Mouse (Mus musculus) right cerebral cortex, postnatal 36 days (tissue): Measurements from ENCODE around the gene Usp5.

Experiments used
- DNase-seq, 2 experiments: peaks; one replicate each; pipeline ENCODE4 v3.0.0; 2022; ENCODE audit warnings: low spot score in 2 of 2, mixed read lengths in 1 of 2

Gene Usp5

DNA sequence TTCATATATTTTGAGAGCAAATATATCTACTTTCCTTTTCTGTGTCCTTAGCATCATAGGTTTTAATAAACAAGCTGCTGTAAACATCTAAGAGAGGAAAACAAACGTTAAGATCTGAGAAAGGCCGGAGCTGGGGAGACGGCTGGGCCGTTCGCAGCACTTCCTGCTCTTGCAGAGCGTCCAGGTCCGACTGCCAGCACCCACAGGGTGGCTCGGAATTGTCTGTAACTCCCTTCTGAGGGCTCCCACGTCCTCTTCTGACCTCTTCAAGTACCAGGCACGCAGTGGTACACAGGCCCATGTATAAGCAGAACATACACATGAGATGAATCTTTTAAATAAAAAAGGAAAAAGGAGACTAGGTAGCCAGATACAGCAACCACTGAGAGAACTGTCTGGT lies 41.6 kb downstream of the Usp5 start:
- no peak for DNase-seq

DNA sequence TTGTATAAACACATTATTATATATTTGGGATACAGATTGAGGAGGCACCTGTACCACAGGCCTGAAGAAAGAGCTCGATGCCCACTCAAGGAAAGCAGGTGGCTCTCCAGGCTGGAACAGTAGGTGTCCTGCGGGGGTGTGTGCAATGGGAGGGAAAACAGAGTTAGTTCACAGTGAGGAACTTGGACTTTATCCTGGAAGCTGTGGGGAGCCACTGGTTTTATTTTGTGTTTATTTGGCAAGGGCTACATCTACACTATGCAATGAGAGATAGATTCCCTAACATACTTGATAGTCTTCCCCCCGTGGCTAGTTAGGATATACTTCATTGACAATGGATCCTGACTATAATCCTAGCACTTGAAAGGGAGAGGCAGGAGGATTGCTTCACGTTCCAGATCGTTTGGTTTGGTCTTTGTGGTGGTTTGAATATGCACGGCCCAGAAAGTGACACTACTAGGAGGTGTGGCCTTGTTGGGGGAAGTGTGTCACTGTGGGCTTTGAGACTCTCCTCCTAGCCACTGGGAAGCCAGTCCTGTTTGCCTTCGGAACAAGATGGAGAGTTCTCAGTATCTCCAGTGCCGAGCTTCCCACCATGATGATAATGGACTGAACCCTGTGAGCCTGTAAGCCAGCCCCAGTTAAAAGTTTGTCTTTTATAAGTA lies 42.4 kb downstream of the Usp5 start:
- no peak for DNase-seq

DNA sequence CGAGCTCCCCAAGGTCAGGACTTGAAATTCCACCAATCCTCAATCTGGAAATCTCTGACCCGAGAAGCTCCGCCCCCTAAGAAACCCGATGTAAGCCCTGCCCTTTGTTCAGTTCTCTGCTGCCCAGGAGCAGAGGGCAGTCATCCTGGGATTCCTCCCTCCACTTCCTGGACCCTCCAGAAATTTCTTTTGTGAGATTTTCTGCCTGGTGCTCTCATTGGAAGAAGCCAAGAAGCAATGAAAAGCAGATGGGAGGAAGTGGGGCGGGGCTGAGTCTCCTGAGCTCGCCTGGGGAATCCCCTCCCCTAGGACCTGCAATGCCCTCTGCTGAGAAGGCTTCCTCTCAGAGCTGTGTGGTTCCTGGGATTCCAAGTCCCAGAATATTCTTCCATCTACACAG lies 46.8 kb downstream of the Usp5 start:
- no peak for DNase-seq

DNA sequence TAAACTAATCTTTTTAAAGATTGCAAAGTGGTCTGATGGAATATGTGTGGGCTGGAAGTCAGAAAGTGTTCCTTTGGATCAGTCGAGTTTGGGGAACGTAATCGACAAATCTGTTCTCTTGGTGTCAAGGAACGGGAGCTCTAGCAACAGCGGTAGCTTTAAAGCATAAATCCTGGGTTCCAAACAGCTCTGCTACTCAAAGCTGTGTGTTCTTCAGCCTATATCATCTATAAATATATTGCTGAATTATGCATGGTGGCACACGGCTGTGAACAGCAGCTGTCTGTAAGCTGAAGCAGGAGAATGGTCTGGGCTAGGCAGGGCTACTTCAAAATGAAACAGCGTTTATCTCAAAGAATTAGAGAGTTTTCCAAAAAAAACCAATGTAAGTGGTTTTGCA lies 48.4 kb downstream of the Usp5 start:
- DNase-seq, result no peak

DNA sequence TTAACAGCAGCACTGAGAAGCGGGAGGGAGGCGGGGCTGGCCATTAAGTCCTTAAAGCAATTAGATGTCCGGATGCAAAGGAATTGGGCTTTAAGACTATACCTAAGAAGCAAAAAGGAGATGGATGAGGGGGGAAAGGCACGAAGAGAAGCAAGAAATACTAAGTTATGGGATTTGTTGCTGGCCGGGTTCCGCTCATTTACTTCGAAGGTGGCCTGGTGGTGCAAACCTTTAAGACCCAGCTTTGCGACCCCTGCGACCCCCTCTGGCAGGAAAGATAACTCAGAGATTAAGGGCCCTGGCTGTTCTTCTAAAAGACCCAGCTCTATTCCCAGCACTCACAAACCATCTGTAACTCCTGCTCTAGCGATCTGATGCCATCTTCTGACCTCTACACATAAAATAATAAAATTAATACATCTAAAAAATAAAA lies 49.3 kb downstream of the Usp5 start:
- DNase-seq, result no peak

DNA sequence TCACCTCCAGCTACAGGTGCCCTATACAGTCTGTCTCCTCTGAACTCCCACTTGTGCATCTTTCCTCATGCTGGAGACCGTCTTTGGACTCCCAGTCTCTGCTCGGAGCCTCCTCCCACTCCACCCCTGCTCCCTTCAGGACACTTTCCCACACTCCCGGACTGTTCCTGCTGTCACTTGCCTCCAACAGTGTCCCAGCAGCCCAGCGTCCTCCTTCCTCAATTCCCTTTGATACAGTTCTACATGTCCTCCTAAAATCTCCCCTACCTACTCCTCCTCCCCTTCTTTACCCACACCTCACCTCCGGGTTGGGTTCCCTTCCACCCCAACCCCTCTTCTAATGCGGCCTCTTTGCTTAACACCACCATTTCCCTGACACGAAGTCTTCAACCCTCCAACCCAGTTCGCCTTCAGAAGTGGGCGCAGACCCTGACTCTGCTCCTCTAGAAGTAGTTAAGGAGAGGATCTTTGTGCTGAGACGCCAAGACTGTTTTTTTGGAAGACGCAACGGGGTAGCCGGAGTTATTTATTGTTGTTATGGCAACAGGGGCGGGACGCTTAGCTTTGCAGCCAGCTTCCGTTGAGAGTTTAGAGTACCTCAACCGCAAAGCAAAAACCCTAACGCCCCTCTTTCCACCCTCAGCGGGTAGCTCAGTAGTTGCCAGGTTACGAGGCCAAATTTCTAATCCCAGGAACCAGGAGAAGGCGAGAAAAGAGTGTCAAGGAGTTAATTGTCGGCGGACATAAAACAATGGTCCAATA lies 49.9 kb downstream of the Usp5 start, which contains the start of gene Lrrc23:
Gene Lrrc23 (minus strand): TSS at position 506 of the 762 bp plus-strand sequence.
- no peak for DNase-seq

DNA sequence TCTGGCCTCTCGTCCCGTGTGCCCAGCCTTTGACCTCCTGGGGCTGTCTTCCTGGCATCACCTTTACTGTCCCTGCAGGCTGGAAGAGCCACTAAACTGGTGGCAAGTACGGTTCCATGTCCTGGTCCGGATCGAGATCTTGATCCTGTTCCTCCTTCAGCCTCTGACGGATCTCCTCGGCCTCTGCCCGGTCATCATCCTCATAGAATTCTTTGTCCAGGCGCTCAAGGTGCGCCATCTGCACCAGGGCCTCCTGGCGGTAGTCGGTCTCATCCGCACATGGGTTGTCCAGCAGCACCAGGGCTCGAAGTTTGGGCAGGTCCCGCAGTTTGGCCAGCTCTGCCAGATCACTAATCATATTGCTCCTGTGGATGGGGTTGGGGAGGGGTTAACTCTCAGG lies 58.8 kb downstream of the Usp5 start:
- no peak for DNase-seq

DNA sequence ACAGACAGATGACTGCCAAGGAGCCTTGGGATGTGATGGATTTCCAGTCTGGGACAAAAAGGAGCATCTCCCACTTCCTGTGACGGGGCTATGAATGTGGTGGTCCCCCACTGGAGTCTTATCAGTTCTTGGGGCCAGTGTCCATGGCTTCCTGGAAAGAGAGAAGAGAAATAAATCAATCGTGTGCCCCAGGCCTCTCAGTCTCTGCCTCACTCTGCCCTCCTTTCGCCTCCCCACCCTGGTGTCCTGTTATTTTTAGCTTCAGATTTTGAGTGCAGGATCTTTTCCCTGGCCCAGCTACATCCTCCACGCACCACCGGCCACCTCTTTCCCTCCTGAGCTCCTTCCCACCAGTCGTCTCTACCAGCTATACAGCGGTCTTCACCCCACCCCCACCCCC lies 59.3 kb downstream of the Usp5 start:
- no peak for DNase-seq

DNA sequence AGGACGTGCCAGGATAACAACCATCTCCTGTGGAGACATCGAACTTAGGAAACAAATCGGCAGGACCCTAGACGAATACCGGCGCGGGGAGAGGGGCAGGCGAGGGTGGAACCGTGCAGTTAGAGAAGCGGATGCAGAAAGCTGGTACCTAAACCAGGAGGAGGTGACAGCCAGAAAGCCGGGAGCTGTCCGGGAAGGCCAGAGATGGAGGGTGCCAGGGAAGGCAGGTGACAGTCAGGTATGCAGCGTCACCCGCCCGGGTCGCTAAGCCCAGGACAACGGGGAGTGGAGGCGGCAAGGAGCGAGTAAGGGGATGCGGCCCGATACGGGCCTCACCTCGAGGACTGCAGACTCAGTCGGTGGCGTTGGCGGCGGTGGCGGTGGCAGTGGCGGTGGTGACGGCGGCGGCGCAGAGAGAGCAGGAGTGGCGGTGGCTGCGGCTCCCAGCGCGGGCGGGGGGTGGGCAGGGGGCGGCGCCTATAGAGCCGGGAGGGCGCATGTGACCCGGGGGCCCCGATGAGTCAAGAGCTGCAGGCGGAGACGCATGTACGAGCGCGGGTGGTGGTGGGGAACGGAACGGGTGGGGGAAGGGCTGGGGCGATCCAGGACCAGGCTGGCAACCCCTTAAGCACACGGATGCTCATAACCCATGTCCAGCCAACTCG lies 60.1 kb downstream of the Usp5 start, which contains the start of gene Eno2:
Gene Eno2 (minus strand): TSS at position 573 of the 665 bp plus-strand sequence.
- DNase-seq, result peak; percentile 76 to 79

DNA sequence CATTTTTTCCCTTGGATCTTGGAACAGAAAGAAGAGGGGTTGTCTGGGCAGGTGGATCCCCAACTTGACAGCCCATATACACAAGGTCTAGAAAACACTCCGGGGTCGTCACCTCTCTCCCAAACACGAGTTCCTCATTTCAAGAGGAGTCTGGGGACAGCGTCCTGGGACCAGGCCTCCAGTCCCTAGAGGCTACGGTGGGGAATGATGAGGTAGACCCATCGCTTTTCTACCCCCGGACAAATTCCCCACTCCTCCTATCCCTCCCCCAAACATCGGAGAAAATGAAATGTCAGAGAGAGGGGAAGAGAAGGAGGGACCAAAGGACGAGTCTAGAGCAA lies 60.6 kb downstream of the Usp5 start:
- no peak for DNase-seq

DNA sequence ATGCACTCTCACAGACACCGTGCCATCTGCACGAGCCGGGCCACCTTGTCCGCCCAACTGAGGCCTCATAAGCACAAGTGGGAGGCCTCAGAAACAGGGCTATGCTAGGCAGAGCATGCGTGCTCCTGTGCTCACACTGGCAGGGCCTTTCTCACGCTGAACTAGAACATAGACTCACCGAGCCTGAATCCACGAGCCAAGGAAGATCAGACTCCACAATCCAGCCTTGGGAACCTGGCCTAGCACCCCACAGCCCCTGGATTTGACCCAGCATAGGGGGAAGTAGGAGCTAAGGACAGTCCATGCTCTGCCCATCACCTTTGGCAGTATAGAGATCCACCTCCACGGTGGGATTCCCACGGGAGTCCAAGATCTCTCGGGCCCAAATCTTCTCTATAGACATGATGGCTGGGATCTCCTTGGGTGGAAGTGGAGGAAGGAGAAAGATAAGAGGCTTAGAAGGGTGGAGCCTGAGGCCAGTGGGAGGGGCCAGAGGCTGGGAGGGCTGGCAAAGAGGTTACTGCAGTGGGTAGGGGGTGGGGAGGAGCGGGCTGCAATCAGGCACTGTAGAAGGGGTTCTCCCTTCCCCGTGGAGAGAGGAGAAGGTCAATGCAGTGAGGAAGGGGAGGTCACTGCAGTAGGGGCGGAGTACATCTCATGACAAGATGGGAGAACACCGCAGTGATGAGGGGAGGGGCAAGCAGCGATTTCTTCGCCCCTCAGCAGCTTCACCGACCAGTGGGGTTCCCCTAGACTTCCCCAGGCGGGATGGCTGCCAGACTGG lies 61.2 kb downstream of the Usp5 start:
- no peak for DNase-seq

DNA sequence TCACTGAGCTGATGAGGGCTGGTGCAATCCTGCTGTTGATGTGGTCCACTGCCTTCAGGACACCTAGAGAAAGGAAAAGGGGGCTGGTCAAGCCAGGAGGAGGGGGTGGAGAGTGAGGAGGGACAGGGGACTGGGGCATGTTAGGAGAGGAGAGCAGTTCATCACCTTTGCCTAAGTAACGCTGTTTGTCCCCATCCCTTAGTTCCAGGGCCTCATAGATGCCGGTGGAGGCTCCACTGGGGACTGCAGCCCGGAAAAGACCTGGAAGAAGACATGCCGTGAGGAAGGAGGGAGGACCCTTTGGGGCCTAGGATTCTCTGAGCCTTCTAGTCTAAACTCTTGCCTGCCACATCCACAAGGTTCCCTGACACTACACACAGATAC lies 61.8 kb downstream of the Usp5 start:
- DNase-seq, result no peak

DNA sequence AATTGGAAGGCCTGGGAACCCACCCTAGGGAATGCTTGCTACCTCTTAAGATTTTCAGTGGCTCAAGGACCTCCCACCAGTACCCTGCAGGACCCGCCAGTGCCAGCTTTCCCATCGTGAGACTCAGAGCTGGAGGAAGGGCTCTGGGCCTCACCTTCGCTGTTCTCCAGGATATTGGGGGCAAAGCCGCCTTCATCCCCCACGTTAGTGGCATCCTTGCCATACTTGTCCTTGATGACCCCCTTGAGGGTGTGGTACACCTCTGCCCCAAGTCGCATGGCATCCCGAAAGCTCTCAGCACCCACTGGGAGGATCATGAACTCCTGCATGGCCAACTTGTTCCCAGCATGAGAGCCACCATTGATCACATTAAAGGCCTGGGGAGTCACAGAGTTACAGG lies 63.3 kb downstream of the Usp5 start:
- no peak for DNase-seq
